Mouse (Mus musculus): ENCODE results near the gene Tns2.
A peak's percentile ranks its signal among the peaks of the same experiment; 100 is the strongest.
"Not testable (repeated sequence)": the region's sequence is repeated elsewhere in the genome, so short reads cannot be mapped to it uniquely, and the experiment has no call there.

Tns2 gene

DNA sequence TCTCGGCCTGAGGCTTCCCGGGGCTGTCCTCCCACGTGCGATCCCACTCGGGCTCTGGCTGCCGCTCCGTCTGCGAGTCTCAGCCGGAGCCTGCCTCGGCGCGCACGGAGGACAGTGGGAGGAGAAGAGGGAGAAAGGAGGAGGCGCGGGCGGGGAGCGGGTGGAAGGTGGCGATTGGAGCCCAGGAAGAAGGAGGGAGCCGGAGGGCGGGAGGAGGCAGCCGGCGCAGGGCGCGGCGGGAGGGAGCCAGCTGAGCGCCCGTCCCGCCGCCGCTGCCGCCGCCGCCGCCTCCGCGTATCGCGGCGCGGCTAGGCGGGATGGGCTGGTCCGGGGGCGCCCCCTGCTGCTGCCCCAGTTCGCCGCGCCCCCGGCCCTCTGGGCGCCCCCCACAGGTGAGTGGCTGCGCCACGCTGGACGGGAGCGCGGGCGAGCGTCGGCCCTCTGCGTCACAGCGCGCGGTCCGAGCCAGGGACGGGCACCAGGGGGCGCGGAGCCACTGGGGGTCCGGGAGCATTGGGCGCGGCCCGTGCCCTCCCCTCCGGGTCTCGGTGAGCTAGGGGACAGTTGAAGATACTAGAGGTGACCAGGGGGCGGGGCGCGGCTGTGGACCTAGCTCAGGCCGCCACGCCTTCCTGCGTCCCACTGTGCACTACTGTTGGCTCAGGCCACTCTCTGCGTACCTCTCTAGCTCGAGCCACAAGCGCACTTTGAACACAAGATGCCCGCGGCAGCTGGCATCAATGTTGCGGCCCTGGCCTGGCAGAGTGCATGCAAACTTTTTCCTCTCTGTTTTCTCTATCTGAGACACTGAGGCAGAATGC lies at the start of gene Tns2:
TSS of gene Tns2 (plus strand) at position 253 of the 821 bp plus-strand sequence.
- DNase-seq (ENCODE audit: low read depth, low spot score) = no peak

DNA sequence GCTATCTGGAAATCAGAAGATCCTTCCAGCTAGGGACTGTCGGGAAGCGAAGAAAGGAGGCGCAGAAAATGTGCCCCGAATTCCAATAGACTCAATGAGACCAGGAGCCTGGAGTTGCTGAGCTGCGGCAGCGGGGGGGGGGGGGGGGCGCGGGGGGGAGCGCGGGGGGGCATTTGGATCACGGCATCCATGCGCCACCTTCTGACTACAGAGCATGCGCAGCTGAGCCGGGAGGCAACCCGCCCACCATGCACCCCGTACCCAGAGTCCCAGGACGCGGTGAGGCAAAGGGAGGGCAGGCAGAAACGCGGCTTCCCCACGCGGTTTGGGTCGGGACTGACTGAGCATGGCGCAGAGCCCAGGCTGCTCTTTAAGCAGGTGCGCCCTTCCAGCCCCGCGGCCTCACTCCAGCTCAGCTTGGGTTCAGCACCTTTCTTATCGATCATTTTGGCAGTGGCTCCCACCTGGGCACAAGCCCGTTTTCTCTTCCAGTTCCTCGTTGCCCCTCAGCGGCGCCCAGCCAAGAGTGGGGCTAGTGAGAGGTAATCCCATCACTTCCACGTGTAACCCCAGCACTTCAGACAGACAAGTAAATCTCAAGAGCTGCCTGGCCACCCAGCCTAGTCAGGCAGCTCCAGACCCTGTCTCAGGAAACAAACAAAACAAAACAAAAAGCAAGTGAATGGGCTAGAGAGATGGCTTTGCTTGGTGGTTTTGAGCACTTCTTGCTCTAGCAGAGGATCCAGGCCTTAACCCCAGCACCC lies 48.1 kb upstream of the Tns2 start:
- peak; percentile 76 for DNase-seq (ENCODE audit: low read depth, low spot score)

DNA sequence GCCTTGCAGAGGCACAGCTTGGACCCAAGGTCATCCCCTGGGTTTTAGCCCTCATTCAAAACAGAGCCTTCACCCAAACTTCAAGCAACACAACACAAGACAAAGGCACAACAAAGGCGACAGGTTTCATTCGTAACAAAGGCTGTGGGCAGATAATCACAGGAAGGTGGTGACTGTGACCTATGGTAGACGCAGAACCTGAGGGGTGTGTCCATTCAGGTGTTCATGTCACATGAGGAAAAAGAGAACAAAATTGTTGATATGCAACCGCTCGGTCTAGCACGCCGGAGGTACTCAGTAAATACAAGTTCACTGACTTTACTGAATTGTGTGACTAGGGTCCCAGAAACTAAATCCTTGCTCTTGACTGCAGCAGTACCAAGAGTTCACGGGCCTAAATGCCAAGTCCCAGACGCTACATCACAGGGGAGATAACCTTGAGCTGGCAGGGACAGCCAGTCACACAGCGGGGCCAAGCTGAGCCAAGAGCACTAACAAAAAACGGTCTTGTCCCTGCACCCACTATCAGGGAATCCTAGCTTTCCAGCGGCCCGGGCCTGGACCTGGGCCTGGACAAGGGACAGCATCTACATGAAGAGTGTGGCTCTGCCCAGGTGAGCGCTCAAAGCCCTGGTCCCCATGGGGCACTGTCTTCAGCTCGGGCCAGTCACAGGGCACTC lies 43.6 kb upstream of the Tns2 start:
- no peak for DNase-seq (ENCODE audit: low read depth, low spot score)

DNA sequence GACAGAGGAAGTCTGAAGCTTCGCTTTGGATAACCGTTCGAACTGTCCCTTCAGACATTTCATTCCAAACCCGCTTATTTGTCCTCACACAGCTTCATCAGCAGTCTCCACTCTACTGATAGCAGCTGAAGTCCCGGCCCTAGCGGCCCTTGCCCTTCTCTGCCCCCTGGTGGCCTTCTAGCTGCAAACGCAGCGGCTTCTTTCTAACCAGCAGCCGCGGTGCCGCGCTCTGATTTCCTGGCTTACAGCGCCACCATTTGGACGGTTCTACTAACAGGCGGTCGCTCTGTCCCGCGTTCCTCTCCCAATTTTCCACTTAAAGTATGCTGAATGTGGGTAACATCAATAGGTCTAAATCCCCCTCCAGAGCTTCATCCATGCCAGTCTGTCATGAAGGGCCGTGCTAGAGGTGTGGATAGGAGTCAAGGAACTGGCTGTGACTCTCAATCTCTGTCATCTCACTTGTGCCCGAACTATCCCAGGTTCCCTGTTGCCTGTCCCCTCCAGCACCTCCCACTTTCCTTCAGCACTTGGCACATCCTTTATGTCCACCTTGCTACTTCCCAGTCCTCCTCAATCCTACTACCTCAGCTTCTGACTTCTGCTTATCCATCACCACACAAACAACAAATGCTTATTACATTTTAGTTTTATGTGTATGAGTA lies 34.4 kb upstream of the Tns2 start:
- peak; percentile 92 for DNase-seq (ENCODE audit: low read depth, low spot score)

DNA sequence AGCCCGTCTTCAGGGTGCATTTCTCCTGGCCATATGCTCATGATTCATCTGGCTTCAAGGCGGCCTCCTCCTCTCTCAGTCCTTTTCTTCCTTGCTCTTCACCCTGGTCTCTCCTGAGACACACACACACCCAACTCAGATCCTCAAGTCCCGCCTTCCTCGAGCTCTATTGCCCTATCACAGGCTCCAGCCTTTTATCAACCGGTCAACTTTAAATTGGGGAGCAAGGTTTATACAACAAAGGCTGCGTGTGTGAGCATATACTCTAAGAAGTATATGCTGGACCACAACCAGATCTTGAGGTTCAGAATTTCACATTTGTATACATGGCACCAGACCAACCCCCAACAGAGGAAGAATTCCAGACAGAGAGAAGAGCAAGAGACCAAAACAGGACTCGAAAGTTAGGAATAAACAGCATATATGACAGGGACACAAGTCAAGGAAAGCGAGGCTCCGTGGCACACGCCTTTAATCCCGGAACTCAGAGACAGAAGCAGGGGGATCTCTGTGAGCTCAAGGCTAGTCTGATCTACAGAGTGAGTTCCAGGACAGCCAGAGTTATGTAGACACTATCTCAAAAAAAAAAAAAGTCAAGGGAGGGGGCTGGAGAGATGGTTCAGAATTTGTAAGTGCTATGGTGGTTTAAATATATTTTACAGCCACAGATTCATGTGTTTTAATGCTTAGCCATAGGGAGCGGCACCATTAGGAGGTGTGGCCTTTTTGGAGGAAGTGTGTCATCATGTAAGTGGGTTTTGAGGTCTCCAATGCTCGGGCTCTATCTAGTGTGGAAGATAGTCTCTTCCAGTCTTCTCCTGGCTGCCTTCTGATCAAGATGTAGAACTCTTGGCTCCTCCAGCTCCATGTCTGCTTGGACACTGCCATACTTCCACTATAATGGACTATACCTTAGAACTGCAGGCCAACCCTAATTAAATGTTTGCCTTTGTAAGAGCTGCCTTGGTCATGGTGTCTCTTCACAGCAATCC lies 29.4 kb upstream of the Tns2 start:
- no peak for DNase-seq (ENCODE audit: low read depth, low spot score)

DNA sequence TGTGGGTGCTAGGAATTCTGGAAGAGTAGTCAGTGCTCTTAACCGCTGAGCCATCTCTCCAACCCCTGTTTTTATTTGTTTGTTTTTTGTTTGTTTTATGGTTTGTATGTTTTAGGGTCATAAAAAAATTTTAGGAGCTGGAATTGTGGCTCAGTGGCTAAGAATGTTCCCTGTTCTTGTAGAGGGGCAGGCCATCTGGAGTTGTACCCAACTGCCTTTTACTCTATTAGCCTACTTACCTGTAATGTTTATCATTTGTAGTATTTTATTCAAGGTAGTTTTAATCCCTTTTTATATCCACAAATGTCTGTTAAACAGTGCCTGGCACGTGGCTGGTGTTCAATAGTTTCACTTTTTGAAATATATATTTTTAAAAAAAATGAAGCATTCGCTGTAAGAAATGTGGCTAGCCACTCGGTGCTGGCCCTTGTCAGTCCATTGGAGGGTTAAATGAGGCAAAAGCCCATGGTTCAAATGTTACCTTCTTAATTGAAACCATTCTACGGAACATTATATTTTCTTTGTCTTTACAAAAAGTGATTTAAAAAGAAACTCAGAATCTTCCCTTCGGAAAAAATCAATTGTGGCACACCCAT lies 27.2 kb upstream of the Tns2 start:
- no peak for DNase-seq (ENCODE audit: low read depth, low spot score)

DNA sequence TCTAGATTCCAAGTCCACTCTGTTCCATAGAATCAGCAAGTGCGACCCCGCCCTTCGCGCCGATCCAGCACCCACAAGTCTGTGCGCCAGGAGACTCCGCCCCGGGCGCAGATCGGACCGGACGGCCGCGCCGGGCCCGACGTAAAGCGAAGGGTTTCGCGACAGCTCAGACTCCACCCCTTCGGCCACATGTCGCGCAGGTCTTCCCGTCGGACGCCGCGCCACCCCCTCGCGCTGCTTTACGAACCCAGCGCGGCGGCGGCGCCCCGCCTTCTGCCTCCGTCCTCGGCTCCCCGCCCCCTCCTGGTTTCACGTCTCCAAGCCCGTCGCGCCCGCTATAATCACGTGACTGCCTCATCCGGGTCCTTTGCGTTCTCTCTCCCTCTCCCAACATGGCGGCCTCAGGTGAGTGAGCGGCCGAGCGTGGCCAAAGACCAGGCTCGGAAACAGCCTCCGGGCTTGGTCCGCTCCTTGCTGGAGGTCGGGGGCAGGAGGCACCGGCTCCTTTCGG lies 26.6 kb upstream of the Tns2 start, which contains the start of gene Eif4b:
TSS of gene Eif4b (plus strand) at position 215 of the 511 bp plus-strand sequence.
- DNase-seq (ENCODE audit: low read depth, low spot score) = peak; percentile 98

DNA sequence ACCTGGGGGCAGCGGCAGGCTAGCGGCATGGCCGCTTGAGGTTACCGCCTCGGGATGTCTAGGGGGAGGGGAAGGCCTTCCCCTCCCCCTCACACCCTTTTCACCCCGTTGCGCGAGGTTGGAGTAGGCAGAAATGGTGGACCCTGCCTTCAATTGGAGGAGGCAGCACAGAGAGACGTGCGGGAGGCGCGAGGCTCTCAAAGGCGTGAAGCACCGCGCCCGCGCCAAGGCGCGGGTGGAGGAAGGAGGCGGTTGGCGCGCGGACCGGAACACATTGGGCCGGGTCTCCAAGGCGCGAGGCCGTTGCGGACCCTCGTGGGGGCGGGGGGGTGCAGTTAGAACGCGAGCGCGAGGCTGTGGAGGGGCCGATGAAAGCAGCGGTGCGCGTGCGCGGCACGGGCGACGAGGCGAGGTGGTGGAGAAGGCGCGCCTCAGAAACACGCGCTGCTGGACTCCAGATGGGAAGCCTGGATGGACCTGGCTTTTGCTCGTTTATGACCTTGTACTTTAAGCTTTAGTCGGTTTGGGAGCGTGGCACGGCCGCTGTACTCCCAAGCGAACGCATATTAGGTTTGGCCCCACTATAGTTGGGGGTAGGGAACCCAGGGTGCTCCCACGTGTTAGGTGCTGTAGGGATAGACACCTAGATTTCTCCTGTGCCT lies 26.0 kb upstream of the Tns2 start:
- DNase-seq (ENCODE audit: low read depth, low spot score) = peak; percentile 61

DNA sequence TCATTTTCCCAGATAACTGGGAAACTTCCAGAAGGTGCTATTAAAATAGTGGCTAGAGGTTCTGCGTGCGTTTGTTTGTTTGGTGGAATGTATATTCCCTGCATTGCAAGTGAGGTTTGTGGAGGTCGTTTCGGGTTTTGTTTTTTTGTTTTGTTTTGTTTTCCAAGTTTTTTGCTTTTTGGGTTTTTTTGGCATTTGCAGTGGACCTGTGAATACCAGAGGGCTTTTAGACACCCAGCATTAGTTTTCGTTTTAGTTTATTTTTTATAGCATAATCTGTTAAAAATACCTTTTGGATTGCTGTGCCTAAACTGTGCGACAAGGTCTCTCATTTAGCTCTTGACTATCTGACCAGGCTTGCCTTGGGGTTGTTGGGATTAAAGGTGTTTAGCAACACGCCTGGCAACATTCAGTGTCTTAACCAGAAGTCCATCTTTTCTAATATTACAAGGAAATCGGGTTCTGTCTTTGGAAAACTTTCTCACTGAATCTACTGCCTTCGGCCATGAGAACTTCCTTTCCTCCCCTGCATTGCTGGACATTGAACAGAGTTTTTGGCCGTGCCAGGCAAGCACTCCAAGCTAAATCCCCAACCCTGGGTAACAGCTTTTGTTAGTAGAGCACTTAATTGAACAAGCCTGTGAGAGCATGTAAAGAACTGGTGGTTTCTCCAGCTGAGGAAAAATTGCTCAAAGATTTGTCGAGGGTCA lies 25.2 kb upstream of the Tns2 start:
- no peak for DNase-seq (ENCODE audit: low read depth, low spot score)

DNA sequence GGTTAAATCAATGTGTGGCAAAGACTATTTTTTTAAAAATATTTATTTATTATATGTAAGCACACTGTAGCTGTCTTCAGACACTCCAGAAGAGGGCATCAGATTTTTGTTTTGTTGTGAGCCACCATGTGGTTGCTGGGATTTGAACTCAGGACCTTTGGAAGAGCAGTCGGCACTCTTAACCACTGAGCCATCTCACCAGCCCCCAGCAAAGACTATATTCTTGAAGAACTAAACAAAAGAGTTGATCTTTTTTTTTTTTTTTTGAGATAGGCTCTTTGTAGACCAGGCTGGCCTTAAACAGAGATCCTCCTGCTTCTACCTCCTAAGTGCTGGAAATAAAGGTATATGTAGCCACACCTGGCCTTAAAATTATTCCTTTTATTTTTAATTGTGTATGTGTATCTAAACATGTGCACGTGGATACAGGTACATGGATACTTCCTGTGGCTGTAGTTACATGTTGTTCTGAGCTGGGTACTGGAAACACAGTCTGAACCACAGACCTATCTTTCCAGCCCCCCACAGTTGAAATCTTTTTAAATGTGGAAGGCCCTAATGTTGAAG lies 23.0 kb upstream of the Tns2 start:
- DNase-seq (ENCODE audit: low read depth, low spot score) = no peak

DNA sequence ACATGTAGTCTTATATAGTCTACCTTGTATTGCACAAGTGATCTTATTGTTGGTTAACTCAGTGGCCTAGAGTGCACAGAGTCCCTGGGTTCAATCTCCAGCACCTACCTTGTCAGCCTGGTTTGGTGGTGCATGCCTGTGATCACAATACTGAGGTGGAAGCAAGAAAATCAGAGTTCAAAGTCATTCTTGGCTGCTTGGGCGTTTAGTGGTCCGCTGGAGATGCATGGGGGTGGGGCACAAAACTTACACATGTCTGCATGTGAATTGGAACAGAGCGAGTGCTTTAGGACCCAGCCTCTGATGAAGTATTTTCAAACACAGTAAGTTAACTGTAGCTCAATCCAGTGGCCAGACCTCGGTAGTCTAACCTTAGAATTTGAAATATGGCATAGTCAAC lies 21.0 kb upstream of the Tns2 start:
- DNase-seq (ENCODE audit: low read depth, low spot score) = no peak

DNA sequence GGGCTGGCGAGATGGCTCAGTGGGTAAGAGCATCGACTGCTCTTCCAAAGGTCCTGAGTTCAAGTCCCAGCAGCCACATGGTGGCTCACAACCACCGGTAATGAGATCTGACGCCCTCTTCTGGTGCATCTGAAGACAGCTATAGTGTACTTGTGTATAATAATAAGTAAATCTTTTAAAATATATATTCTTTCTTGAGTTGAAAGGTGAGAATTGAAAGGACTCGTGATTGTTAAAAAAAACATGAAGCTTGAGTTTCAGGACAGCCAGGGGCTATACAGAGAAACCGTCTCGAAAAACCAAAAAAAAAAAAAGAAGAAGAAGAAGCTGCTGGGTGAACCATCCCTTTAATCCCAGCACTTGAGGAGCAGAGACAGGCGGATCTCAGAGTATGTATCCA lies 20.3 kb upstream of the Tns2 start:
- DNase-seq (ENCODE audit: low read depth, low spot score) = not testable (repeated sequence)

DNA sequence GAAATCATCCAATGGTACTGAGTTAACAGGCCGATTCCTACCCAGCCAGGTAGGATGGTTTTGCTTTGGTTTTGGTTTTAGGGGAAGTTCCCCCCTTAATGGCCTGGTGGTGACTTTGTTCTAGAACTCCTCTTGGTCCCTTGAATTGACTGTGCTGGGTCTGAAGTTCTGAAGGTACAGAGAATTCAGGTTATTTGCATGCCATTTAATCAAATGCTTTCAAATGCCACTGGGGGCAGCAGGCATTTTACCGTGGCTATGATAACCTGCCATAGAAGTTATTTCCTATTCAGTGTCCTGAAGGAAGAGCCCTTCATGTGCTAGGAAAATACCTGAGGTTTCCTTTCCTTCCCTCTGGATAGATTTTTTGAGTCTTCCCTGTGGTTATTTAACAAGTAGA lies 19.8 kb upstream of the Tns2 start:
- no peak for DNase-seq (ENCODE audit: low read depth, low spot score)

DNA sequence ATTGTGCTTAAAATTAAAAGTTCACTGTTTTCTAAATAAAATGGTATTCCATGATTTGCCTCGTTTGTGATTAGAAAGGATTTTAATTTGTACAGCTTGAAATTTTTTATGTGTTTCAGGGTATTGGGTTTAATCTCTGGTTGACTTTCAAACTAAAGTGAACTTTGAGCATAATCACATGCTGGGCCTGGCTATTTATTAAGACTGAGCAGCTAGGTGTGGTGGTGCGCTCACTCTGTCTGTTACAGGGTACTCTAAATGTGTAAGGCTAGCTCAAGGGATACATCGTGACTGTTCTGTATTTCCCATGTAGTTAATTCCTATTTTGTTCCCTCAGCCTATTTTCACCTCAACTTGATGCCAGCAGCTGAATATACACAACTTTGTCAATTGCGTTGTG lies 18.1 kb upstream of the Tns2 start:
- DNase-seq (ENCODE audit: low read depth, low spot score) = no peak

DNA sequence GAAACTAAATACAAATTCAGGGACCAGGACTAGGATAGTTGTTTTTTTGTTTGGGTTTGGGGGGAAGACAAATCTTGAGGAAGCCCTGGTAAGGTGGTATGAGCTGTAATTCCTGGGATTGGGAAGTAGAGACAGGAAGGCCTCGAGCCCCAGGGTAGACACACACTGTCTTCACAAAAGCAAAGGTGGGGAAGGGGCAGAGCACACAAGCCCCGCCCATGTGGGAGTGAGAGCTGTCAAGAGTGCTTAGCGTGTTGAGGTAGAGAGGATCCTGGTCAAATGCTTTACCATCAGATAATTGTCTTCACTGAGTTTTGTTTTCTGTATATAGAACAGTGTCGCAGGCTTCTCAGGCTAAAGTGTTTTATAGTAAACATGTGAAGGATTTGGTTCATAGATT lies 17.2 kb upstream of the Tns2 start:
- no peak for DNase-seq (ENCODE audit: low read depth, low spot score)

DNA sequence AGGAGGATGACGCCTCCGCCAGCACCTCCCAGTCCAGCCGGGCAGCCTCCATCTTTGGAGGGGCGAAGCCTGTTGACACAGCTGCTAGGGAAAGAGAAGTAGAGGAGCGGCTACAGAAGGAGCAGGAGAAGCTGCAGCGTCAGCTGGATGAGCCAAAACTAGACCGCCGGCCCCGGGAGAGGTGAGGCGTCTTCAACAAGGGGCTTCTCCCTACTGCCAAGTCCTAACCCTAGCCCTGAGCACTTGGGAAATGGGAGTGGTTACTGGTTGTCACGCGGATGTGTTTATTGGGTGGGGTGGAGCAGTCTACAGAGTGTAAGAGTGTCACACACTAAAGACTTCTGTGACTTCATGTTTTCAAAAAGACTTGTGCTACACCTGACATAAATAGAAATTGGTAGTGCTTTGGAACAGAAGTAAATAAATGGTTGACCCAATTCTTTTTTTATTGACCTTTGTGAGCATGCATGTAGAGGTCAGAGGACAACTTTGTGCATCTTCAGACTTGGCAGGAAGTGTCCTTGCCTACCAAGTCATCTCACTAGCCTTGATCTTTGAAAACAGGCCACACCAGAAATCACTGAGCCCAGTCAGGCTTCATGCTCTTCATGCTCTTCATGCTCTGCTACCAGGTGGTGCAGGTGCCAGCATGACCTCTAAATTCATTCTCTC lies 10.2 kb upstream of the Tns2 start:
- DNase-seq (ENCODE audit: low read depth, low spot score) = no peak

DNA sequence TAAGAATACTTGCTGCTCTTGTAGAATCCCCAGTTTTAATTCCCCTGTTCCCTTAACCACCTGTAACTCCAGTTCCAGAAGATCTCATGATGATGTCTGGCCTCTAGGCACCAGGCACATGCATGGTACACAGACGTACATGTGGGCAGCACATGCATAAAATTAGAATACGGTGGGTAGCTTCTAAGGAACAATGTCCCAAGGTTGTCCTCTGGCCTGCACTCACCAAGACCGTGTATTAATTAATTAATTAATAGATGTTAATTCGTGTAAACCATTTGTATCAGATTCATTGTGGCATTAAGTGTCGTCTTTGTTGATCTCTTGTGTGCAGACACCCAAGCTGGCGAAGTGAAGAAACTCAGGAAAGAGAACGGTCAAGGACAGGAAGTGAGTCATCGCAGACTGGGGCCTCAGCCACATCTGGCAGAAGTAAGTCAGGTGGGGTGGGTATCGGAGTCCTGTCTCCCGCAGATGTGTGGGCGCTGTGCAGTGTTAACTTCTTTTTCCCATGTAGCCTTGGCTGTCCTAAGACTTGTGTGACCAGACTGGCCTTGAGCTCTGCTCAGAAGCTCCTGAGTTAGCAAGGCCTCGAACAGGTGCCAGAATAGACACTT lies 9.0 kb upstream of the Tns2 start:
- no peak for DNase-seq (ENCODE audit: low read depth, low spot score)
